Mouse (Mus musculus): Measurements from ENCODE around the gene Insl3.
"Not testable (repeated sequence)": the region's sequence is repeated elsewhere in the genome, so short reads cannot be mapped to it uniquely, and the experiment has no call there.

Insl3 gene

DNA sequence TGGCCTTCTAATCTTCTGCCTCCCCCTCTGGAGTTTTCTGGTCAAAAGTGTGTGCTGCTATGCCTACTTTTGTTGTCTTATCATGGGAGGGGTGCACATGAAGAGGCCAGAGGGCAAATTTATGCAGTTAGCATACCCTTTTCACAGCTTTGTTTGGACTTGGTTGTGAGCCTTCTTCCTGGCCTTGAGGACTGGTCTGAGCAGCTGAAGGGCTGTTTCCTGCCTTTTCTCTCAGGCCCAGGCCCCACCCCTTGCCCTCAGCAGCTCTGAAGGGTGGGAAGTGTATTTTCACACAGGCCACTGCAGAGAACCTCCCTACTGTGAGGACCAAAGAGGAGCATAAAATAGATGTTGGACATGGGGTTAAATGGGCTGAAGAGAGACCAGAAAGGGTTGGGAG, 11.5 kb upstream of the Insl3 start:
- DNase-seq, result peak; percentile 39

- DNase-seq, result peak; percentile 55
These were observed 10.8 kb upstream of the Insl3 start for GRCm38 (mm10) chr8:71678216-71678615.

GRCm38 (mm10) chr8:71679116-71679515, 9.9 kb upstream of the Insl3 start:
- DNase-seq, result peak; percentile 61

- peak; percentile 73 for DNase-seq
These were observed 9.4 kb upstream of the Insl3 start for GRCm38 (mm10) chr8:71679550-71680168.

- DNase-seq, result peak; percentile 43
These were observed 8.5 kb upstream of the Insl3 start for GRCm38 (mm10) chr8:71680471-71680870.

- peak; percentile 37 for DNase-seq
These were observed 7.6 kb upstream of the Insl3 start for GRCm38 (mm10) chr8:71681369-71681915.

GRCm38 (mm10) chr8:71682832-71683231, 6.2 kb upstream of the Insl3 start:
- peak; percentile 19 for DNase-seq

DNA sequence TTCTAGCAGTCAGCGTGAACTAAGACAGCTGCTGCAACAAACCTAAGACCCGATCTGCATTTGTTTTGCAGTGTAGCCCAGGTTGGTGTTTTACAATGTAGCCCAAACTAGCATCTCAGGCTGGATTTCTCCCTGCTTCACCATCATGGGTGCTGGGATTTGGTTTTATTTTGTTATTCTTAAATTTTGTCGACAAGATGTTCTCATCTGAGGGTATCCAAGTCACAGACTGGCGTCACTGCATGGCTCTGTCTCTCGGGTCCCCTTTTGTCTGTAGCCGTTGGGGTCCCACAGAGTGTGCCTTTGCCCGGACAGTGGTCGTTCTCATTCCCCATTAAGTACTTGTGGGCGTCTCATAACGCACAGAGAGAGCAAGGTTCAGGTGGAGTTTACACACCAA, 4.3 kb upstream of the Insl3 start:
- DNase-seq, result no peak

- peak; percentile 15 for DNase-seq
These were observed 3.4 kb upstream of the Insl3 start for GRCm38 (mm10) chr8:71685573-71685972.

GRCm38 (mm10) chr8:71686143-71686734, 2.8 kb upstream of the Insl3 start:
- DNase-seq, result peak; percentile 38

GRCm38 (mm10) chr8:71687616-71688015, 1.4 kb upstream of the Insl3 start:
- DNase-seq, result peak; percentile 5

GRCm38 (mm10) chr8:71692509-71692908, 3.5 kb downstream of the Insl3 start:
- DNase-seq, result peak; percentile 5

GRCm38 (mm10) chr8:71693166-71694041, 4.4 kb downstream of the Insl3 start:
- DNase-seq, result peak; percentile 15

- DNase-seq, result not testable (repeated sequence)
These were observed 6.4 kb downstream of the Insl3 start for GRCm38 (mm10) chr8:71695456-71695855.

DNA sequence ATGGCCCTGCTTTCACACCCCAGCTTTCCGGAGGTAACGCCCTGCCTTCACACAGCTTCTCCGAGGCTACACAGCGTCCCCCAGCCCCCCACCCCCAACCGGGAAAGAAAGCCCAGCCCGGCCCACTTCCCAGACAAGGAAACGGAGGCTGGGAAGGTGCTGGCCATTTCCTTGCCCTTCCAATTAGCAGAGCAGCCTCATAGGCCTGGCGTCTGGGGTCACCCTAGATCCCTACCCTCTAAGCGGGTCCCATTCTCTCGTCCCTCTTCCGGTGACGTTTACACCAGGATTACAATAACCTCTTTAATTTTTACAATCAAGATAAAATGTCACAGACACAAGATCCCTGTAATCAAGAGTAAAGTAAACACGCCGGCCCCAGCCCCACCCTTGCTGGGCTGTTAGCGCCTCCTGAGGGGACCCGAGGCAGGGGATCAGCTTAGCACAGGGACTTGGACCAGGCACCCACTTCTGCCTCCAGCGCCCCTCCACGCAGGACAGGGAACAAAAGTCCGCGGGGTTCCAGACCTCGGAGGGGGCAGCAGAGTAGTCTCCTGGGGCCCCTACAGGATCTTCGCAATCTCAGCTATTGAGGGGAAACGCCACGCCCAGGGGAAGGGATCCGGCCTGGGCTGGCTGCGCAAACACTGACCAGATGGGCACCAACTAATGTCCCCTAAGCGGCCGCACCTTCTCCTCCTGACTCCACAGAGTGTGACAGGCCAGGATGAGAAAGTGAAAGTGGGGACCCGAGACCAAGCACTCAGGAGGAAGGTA, 11.7 kb downstream of the Insl3 start:
- no peak for DNase-seq

DNA sequence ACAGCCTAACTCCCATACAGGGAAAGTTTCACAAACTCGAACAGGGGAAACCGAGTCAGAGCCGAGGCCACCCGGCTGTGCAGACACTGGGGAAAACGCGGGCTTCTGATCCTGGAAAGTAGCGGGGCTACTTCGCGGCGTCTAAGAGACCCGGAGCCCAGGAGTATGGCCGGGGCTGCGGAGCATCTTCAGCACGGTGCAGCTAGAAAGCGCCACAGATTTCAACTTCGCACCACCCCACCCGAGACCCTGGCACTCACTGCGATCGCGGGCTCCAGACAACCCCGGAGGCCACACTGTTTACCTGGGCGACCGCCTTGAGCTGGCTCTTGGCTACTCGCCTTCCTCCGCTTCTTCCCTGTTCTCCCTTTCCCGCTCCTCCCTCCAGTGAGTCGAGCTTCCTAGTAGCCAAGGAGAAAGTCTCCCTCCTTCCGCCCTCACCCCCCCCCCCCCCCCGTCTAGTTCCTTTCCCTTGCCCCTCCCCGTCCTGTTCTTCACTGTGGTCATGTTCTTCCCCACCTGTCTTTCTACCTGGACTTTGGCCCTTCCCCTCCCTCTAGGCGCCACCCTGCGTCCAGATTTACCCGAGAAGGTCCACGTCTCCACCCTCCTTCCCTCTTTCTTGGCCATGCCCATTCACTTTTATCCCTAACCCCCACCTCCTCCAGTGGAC, 12.5 kb downstream of the Insl3 start, which contains the start of gene B3gnt3:
Gene B3gnt3, minus strand, starts transcription at position 376 of the 673 bp plus-strand sequence.
- no peak for DNase-seq

DNA sequence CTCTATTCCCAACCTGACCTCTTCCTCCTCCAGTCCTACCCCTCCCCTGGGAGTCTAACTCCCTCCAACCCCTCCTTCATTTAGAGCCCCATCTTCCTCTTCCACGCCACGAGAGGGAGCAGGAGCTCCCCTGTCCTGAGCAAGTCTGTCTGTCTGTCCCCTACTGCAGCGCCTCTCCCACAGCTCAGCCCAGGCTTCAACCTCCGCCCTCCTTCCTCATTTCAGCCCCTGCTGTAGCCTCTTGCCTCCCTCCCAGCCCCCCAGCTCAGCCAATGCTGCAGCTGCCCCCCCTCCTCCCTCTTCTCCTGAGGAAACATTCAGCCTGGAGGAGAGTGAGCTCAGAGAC, 13.0 kb downstream of the Insl3 start:
- no peak for DNase-seq

DNA sequence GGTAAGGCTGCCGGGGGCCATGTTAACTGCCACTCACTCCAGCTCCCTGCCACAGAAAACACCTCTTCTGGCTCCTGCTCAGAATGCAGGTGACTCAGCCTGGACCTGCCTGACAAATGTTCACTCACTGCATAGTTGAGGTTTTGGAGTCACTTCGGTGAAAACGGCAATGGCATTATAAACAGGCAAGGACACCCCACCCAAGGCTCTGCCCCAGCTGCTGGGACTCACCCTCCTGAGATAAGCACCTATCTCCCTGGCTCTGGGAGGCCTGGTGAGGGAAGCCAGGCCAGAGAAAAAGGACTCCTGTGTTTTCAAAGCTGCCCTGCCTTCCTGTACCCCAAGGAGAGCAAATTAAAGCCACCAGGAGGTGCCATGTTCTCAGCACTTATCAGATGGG, 13.9 kb downstream of the Insl3 start:
- no peak for DNase-seq

DNA sequence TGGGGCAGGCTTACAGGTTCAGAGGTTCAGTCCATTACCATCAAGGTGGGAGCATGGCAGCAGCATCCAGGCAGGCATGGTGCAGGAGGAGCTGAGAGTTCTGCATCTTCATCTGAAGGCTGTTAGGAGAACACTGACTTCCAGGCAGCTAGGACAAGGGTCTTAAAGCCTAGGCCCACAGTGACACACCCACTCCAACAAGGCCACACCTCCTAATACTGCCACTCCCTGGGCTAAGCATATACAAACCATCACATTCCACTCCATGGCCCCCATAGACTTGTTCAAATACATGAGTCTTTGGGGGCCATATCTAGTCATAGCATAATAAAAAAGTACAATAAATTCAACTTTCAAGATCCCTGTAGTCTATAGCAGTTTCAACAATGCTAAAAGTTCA, 14.4 kb downstream of the Insl3 start:
- DNase-seq, result not testable (repeated sequence)

DNA sequence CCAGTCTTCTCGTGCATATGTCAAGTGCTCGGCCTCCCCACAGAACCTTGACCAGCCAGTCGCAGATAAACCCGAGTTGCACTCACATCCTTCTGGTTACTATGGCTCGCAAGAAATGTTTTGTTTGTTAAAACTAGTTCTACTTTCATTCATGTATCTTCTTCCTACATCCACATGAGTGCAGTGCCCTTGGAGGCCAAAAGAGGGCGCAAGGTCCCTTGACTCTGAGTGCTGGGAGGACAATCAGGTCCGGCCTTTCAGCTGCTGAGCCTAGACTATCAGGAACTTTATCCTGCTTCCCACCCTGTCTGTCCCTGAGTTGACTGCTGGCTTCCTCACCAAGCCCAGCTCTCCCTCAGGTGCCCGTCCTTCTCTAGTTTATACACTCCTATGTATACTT, 18.9 kb downstream of the Insl3 start:
- peak; percentile 44 for DNase-seq

- DNase-seq, result no peak
These were observed 20.3 kb downstream of the Insl3 start for GRCm38 (mm10) chr8:71709134-71709799.

All from cerebellum, adult 9-11 months (tissue).